Mouse (Mus musculus) limb, embryonic 10.5 days (tissue): Measurements from ENCODE around the gene Ftsj3. TPM values are rescaled to one million over a fixed set of nuclear protein-coding genes. Genes with fewer than 3 reads are reported as not detected.

Experiments used
- DNase-seq: peaks from one replicate; pipeline ENCODE4 v3.0.0-alpha.2; 2017; ENCODE audit warnings: low spot score
- H3K27ac ChIP-seq: fragments of 300-500 bp; sonication (generic); 2 replicates; pipeline ENCODE4 v1.5.1; 2016; ENCODE audit warnings: mild to moderate bottlenecking
- H3K27me3 ChIP-seq: fragments of 300-500 bp; sonication (generic); 2 replicates; pipeline ENCODE4 v1.6.1; 2016; ENCODE audit warnings: low read depth, mild to moderate bottlenecking; ENCODE audit not compliant: poor library complexity, severe bottlenecking
- H3K36me3 ChIP-seq: fragments of 300-500 bp; sonication (generic); 2 replicates; pipeline ENCODE4 v1.6.1; 2016; ENCODE audit warnings: mild to moderate bottlenecking, moderate library complexity
- H3K4me1 ChIP-seq: fragments of 300-500 bp; sonication (generic); 2 replicates; pipeline ENCODE4 v1.6.1; 2016
- H3K4me3 ChIP-seq: fragments of 300-500 bp; sonication (generic); 2 replicates; pipeline ENCODE4 v1.5.1; 2016; ENCODE audit warnings: mild to moderate bottlenecking, moderate library complexity
- H3K9me3 ChIP-seq: fragments of 300-500 bp; sonication (generic); replicated peaks from 2 replicates; pipeline ENCODE4 v1.6.1; 2016; ENCODE audit warnings: mild to moderate bottlenecking
- WGBS: fragments of 180-500 bp; shearing (Covaris S2); methylation state at CpG from one replicate; pipeline ENCODE4 v1.1.7; 2016; 5-methylcytosine and 5-hydroxymethylcytosine counted together
- polyA plus RNA-seq: library from polyadenylated mRNA; unstranded; fragments of >200 nt; fragmentation: Nextera tagmentation; extraction: Ambion mirVana; gene quantifications from 2 replicates; pipeline ENCODE4 v1.2.1, GENCODE M21; 2016

Ftsj3 gene
- 85.6 and 91.1 TPM in 2 replicates for polyA plus RNA-seq

DNA sequence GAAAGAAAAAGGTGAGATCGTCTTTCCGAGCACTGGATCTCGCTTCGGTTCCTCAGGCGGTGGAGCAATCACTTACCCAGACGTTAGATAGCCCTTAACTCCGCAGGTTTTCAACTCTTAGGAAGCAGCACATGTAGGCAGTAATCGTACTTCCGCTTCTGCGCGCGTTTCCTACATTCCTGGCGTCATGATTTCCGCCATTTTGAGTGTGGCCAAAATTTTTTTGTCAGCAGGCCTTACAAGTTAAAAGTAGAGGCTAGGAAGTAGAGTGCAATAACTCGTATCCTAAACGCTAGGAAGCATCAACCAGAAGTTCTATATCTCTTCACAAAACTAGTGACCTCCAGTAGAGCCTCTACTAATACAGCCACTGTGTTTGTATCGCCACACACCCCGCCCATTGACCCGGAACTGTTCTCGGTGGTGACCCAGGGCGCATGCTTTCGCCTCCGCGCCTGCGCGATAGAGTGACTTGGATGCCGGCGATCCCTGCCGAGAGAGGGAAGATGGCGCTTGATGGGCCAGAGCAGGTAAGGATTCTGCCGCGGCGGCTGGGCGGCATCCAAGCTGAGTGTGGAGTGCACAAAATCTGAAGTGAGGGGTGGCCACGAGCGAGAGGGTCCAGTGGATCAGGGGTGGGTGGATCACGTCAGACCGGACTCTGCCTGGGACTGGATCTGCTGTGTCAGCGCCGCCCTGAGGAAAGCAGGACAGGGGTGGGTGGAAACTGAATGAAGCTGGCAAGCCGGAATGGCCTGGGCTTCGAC, at the start of gene Ftsj3, which contains the start of gene Psmc5:
Ftsj3 (minus strand) TSS at position 395 of the 767 bp plus-strand sequence.
Psmc5 (plus strand) TSS at position 470 of the 767 bp plus-strand sequence.
- H3K27ac ChIP-seq, result peak within 1 kb of the TSS; percentile 91
- no peaks in the 10 kb centered on the region for H3K9me3 ChIP-seq
- WGBS, result under 1% methylated on average over 42 of the region's 42 CpGs
- H3K36me3 ChIP-seq, result peaks cover 76% of the 10 kb centered on the region
- H3K4me1 ChIP-seq, result peaks cover 18% of the 10 kb centered on the region
- no peaks in the 10 kb centered on the region for H3K27me3 ChIP-seq
- DNase-seq, result peak; percentile 98
- H3K4me3 ChIP-seq, result peak within 1 kb of the TSS; percentile 89

DNA sequence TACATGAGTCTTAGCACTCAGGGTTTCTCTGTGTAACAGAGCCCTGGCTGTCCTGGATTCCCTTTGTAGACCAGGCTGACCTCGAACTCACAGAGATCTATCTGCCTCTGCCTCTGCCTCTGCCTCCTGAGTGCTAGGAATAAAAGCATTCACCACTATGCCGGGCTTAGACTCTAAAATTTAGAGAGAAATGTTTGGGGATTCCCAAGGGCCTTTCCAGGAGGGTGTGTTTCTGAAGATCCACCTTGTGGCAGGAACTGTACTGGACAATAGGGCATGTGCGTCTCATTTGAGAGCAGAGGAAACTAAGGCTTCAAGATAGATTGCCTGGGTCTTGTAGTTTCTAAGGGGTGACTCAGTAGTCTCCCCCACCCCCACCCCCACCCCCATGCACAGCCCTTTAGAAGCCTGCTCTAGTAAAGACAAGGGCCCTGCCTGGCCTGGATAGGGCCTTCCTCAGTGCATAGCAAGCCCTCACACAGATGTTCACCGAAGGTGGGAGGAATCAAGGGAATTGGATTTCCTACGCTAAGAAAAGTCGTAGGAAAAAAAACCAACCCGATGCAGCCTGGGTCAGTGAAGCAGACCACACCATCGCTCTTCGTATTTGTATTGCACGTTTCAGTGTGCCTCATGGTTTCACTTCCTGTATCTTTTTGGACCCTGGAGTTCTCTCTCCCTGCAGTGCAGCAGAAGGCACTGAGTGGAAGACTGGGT, 49.6 kb upstream of the Ftsj3 start:
- WGBS, result 86% methylated on average over 10 of the region's 10 CpGs

DNA sequence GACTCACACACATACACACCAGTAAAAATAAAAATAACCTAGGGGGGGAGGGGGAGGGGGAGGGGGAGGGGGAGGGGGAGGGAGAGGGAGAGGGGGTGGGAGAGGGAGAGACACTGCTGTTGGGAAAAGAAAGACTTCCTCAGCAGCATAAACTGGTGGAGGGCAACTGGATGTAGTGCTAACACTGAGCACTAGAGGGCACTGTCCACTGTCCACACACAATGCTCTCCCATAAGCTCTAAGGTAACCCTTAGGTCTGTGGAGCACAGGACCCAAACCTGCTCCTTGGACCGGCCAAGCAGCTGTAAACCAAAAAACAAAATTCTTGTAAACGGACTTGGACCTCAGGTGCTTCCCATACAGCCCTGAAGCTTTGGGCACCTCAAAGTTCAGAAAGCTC, 46.8 kb upstream of the Ftsj3 start:
- Histone ChIP-seq H3K9me3 (no peaks in the 10 kb centered on the region), H3K27ac (no peak overlapping the region), H3K4me1 (0 out of 2 replicates have a peak, but pooled peaks cover 6% of the 10 kb centered on the region), H3K36me3 (no peaks in the 10 kb centered on the region), H3K4me3 (no peak overlapping the region), H3K27me3 (no peaks in the 10 kb centered on the region)
- WGBS, result 26% methylated on average over 2 of the region's 2 CpGs
- DNase-seq, result peak; percentile 83

More for the DNA sequence above, 49.6 kb upstream of the Ftsj3 start:
- H3K27me3 ChIP-seq, result no peaks in the 10 kb centered on the region
- DNase-seq, result no peak
- H3K4me3 ChIP-seq, result no peak overlapping the region
- H3K9me3 ChIP-seq, result no peaks in the 10 kb centered on the region
- H3K36me3 ChIP-seq, result no peaks in the 10 kb centered on the region
- H3K4me1 ChIP-seq, result 0 out of 2 replicates have a peak, but pooled peaks cover 5% of the 10 kb centered on the region
- H3K27ac ChIP-seq, result no peak overlapping the region

DNA sequence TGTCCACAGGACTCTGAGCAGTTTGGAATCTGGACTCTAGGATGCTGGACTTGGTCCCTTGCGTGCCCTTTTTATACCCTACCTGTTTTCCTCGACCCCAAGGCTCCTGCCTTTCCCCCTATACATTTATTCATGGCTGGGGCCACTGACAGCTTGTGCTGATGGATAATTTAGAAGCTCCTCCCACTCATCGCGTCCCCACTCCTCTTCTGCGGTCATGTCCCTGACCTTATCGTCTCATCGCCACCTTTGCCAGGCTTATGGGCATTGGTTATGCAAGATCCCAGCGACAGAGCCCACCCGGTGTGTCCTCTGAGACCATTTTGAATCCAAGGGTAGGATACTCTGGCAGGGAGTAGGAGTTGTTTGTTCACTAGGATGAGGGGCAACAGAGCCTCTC, 45.9 kb upstream of the Ftsj3 start, which contains the start of gene Gh:
Gh (minus strand) TSS at position 101 of the 400 bp plus-strand sequence.
- Histone ChIP-seq H3K4me1 (0 out of 2 replicates have a peak, but pooled peaks cover 6% of the 10 kb centered on the region), H3K36me3 (no peaks in the 10 kb centered on the region), H3K27ac (no peak within 1 kb of the TSS), H3K9me3 (no peaks in the 10 kb centered on the region), H3K4me3 (no peak within 1 kb of the TSS), H3K27me3 (no peaks in the 10 kb centered on the region)
- 85% methylated on average over 9 of the region's 9 CpGs for WGBS
- no peak for DNase-seq

DNA sequence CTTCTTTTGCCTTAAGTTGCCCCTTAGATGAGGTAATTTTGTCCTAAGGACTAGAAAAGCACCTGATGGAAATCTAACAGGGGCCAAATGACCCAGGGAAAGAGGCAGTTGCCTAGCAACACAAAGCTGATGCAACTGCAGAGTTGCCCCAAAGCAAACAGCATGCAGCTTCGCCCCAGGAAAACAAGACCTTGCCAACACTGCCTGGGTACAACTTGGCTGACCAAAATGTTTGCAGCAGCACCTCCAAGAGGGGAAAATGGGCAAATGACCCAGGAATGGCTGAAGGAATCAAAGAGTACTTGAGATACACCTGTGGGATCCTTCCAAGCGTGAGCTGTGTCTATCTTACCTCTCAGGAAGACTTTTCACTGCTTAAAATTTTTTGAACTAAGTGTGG, 36.0 kb upstream of the Ftsj3 start:
- H3K4me3 ChIP-seq, result no peak overlapping the region
- WGBS, result 91% methylated on average over 2 of the region's 2 CpGs

DNA sequence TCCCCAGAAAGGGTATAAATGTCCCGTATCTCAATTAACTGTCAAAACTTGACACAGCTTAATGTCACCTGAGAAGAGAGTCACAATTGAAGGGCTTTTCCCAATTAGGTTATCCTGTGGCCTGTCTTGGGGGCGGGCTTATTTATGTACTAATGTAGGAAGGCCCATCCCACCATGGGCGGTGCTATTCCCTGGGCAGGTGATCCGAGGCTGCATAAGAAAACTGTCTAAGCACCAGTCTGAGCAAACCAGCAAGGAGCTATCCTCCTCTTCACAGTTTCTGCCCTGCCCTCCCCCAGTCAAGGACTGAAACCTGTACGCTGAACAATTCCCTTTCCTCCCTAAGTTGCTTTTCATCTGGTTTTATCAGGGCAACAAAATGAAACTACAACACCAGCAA, 34.5 kb upstream of the Ftsj3 start:
- WGBS, result 87% methylated on average over 5 of the region's 5 CpGs
- Histone ChIP-seq H3K4me1 (no peaks in the 10 kb centered on the region), H3K9me3 (no peaks in the 10 kb centered on the region), H3K27ac (no peak overlapping the region), H3K36me3 (no peaks in the 10 kb centered on the region), H3K27me3 (no peaks in the 10 kb centered on the region), H3K4me3 (no peak overlapping the region)
- DNase-seq, result no peak

More for the DNA sequence above, 36.0 kb upstream of the Ftsj3 start:
- no peaks in the 10 kb centered on the region for H3K9me3 ChIP-seq
- no peak overlapping the region for H3K27ac ChIP-seq
- no peaks in the 10 kb centered on the region for H3K4me1 ChIP-seq
- no peaks in the 10 kb centered on the region for H3K27me3 ChIP-seq
- DNase-seq, result no peak
- H3K36me3 ChIP-seq, result no peaks in the 10 kb centered on the region

DNA sequence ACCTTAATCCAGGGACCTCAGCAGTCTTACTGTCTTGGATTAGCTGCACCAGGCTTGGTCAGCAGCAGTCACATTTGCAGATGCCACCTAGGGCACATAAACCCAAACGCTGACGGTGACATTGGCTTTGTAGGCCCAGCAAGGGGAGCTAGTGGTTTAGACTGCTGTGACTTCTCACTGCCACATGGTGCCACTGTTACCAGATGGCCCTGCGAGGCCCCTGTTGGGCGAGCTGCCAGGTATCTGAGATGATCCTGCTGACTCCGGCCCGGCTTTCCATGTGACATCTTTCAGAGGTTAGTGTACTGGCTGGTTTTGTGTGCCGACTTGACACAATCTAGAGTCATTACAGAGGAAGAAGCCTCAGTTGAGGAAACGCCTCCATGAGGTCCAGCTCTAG, 33.5 kb upstream of the Ftsj3 start:
- no peak overlapping the region for H3K27ac ChIP-seq
- H3K27me3 ChIP-seq, result no peaks in the 10 kb centered on the region
- no peaks in the 10 kb centered on the region for H3K9me3 ChIP-seq
- WGBS, result 72% methylated on average over 8 of the region's 8 CpGs
- DNase-seq, result no peak
- H3K36me3 ChIP-seq, result no peaks in the 10 kb centered on the region
- H3K4me3 ChIP-seq, result no peak overlapping the region
- H3K4me1 ChIP-seq, result no peaks in the 10 kb centered on the region

DNA sequence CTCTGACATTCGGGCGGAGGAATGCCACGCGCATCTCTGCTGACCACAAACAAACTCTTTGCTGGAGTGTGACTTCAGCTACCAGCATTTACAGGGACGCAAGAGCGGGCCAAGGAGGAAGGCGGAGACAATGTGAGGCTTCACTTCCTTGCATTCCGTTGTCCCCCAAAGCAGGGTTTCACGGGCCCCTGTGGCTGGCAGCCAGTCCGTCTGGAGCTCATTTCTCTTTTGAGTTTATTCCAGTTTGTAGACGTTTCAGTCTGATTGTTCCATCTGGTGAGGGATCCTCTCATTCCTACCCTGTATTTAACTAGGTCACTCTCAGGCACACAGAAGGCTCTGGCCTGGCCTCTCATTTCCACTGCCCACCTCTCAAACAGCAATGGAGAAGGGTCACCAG, 31.1 kb upstream of the Ftsj3 start:
- 84% methylated on average over 11 of the region's 11 CpGs for WGBS
- Histone ChIP-seq H3K27ac (no peak overlapping the region), H3K4me3 (no peak overlapping the region), H3K4me1 (no peaks in the 10 kb centered on the region), H3K9me3 (no peaks in the 10 kb centered on the region), H3K36me3 (no peaks in the 10 kb centered on the region), H3K27me3 (no peaks in the 10 kb centered on the region)
- no peak for DNase-seq

DNA sequence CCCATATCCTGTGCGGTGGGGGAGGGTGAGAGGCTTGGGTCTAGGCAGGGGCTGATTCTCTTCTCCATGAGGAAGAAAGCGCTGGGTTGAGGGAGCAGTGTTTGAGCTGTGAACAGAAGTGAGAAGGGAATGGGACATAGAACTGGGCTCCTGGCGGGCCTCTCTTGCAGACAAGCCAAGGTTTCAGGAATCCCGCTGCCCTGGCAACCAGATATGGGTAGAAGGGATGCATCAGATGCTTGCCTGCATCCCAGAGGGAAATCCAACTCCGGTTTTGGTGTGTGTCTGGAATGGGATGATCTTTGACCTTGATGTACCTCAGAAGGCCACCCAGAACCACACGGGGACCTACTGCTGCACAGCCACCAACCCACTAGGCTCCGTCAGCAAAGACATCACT, 30.3 kb upstream of the Ftsj3 start:
- WGBS, result 88% methylated on average over 7 of the region's 7 CpGs
- Histone ChIP-seq H3K27ac (no peak overlapping the region), H3K4me3 (no peak overlapping the region), H3K27me3 (no peaks in the 10 kb centered on the region), H3K36me3 (no peaks in the 10 kb centered on the region), H3K4me1 (no peaks in the 10 kb centered on the region), H3K9me3 (no peaks in the 10 kb centered on the region)
- no peak for DNase-seq

DNA sequence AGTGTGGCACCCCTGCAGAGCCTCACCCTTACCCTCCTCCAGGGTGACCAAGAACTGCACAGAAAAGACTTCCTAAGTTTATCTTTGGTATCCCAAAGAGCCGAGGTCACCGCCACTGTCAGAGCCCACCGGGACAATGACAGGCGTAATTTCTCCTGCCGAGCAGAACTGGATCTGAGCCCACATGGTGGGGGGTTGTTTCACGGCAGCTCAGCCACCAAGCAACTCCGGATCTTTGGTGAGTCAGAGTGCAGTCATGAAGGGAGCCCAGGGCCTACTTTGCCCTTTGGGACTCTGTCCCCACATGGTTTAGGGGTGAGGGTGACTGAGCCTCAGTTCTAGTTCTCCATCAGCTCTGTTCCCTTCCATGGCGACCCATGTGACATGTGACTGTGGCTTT, 28.2 kb upstream of the Ftsj3 start:
- 83% methylated on average over 8 of the region's 8 CpGs for WGBS
- Histone ChIP-seq H3K4me1 (no peaks in the 10 kb centered on the region), H3K9me3 (no peaks in the 10 kb centered on the region), H3K36me3 (no peaks in the 10 kb centered on the region), H3K27ac (no peak overlapping the region), H3K27me3 (no peaks in the 10 kb centered on the region), H3K4me3 (no peak overlapping the region)
- DNase-seq, result no peak

DNA sequence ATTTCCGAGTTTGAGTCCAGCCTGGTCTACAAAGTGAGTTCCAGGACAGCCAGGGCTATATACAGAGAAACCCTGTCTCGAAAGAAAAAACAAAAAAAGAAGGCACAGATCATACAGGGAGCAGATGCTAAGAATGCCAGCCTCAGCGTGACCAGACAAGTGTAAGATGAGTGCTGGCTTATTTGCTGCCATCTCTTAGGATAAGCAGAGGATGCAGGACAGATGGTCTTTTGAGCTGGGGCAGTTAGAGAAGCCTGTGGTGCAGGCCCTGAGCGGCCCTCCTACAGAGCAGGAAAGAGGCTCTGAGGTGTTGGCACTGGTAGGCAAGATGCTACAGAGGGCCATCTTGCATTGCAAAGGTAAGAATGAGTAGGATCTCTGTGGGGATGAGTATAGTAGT, 27.5 kb upstream of the Ftsj3 start:
- H3K4me1 ChIP-seq, result no peaks in the 10 kb centered on the region
- H3K4me3 ChIP-seq, result no peak overlapping the region
- 87% methylated on average over 4 of the region's 4 CpGs for WGBS
- no peaks in the 10 kb centered on the region for H3K36me3 ChIP-seq
- DNase-seq, result no peak
- no peaks in the 10 kb centered on the region for H3K9me3 ChIP-seq
- H3K27me3 ChIP-seq, result no peaks in the 10 kb centered on the region
- H3K27ac ChIP-seq, result no peak overlapping the region

DNA sequence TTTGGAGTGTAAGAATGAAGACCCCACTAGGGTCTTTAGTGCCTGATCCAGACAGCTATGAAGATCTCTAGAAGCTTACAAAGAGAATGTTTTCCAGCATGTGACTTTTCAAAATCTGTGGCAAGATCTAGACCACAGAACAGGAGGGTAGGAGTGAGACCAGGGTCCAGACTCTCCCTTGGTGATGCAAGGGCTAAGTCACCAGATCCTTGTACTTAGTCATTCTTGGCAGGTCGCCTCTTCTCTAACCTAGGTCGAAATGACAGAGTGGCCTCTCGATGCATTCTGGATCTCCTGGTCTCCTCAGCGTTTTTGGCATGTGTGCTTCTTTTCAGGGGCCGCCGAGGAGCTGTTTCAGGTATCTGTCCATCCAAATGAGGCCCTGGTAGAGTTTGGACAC, 26.6 kb upstream of the Ftsj3 start:
- H3K4me3 ChIP-seq, result no peak overlapping the region
- H3K27me3 ChIP-seq, result no peaks in the 10 kb centered on the region
- no peaks in the 10 kb centered on the region for H3K9me3 ChIP-seq
- DNase-seq, result no peak
- no peaks in the 10 kb centered on the region for H3K4me1 ChIP-seq
- no peak overlapping the region for H3K27ac ChIP-seq
- no peaks in the 10 kb centered on the region for H3K36me3 ChIP-seq
- 90% methylated on average over 6 of the region's 6 CpGs for WGBS

DNA sequence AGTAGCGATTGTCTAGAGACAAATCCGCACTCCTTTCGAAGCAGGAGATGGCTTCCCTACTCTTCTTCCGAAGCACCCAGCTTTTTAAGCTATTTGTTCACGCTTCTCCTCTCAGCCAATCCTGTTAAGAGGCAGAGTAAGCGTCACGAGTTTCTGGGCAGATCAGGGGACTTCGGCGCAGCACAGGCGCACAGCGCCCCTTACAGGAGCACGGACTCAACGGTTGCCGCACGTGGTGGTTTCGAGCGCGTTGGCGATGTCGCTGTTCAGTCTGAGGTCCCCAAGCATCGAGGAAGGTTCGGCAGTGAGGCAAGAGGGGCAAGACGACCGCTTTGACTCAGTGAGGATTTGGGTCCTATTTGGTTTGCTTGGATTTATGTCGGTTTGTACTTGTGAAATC, 20.6 kb upstream of the Ftsj3 start, which contains the start of gene Tcam1:
Tcam1 (plus strand) TSS at position 219 of the 400 bp plus-strand sequence.
- 10% methylated on average over 25 of the region's 25 CpGs for WGBS
- H3K36me3 ChIP-seq, result no peaks in the 10 kb centered on the region
- DNase-seq, result peak; percentile 94
- H3K27ac ChIP-seq, result peak within 1 kb of the TSS; percentile 73
- peak within 1 kb of the TSS; percentile 34 for H3K4me3 ChIP-seq
- no peaks in the 10 kb centered on the region for H3K9me3 ChIP-seq
- no peaks in the 10 kb centered on the region for H3K27me3 ChIP-seq
- peaks cover 37% of the 10 kb centered on the region for H3K4me1 ChIP-seq
